Mouse (Mus musculus) lung, postnatal 4 days (tissue): ENCODE data around the gene Zfp541.

Source experiments
- DNase-seq, 2 experiments: peaks; one replicate each; pipeline ENCODE4 v3.0.0; 2021

Zfp541 gene

DNA sequence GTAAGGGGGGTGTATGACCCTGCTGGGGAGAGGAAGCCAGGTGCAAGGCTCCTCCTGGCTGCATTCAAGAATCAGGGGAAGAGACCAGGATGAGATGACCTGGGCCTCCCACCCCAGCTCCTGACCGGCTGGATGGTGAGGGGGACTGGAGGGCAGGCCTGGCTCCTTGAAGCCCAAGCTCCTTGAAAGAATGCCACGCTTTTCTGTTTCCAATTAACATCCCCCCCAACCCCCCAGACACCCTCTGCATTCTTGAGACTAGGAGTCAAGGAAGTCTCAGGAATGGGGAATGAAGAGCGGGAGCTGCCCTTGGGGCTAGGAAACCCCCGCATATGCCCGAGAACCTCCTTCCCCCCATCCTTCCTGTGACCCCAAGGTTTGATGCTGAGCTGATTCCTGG, 17.1 kb upstream of the Zfp541 start:
- no peak for DNase-seq

DNA sequence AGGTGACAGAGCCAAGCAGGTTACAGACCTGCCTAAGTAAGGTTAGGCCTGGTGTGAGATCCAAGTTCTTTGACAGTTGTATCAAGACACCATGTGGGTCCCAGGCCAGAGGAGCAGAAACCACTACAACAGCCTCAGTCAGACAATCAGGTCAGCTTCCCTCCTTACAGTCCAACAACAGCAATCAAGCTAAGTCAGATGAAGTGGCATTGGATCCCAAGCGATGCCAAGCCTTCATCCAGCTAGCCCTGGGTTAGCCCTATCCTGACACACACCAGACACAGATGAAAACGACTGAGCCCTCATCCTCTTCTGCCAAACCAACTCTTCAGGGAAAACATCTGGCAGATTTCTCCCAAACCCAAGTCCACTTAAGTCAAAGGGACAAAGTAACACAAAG, 16.1 kb upstream of the Zfp541 start:
- no peak for DNase-seq

DNA sequence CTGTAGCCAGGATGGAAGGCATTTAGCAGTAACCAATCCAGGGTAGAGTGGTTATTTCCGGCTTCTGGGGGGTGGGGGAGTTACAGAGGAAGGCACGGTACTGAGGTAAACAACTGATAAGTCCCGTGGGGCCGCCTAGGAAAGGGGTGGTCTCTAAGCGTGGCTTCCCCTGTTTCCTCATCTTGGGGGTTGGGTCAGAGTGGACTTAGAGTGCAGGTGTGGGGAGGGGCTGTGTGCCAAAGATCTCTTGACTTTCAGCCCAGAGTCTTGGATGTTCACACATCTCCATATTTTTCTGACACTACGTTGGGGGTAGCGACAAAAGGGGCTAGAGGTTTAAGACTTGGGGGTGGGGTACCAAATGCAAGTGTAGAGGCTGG, 15.5 kb upstream of the Zfp541 start:
- peak; percentile 78 to 85 for DNase-seq

DNA sequence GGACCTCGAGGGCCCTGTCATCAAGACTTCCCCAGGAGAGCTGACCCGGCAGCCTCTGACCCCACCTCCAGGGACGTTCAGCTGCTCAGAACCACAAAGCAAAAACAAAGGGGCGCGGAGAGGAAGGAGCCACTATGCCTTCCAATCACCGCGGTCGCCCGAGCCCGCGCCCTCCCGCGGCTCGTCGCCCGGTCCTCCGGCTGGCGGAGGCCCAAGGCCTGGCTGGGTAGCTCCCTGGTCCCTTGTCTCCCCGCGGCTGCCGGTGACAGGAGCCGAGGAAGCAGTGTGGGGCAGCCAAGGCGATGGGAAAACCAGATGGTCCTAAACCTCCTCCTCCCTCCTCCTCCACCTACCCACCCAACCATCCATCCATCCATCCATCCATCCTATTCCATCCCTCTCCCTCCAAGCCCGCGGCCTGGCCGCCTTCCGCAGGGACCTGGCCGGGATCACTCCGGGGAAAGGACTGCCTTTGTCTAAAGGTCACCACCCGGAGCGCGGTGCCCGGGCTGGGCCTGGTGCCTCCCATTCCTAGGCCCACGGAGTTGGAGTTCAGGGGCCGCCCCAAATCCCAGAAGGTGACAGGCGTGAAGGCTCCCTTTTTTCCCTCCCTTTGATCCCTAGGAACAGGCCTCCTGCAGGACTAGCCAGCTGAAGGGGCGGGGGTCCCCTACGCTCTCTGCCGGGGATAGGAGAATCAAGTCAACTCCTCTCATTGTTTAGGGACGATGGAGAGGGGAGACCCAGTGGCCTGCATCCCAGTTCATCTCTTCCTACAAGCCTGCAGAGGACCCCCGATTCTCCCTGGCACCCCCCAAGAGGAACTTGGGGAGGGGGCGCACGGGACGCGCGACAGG, 14.9 kb upstream of the Zfp541 start:
- peak; percentile 83 to 88 for DNase-seq

DNA sequence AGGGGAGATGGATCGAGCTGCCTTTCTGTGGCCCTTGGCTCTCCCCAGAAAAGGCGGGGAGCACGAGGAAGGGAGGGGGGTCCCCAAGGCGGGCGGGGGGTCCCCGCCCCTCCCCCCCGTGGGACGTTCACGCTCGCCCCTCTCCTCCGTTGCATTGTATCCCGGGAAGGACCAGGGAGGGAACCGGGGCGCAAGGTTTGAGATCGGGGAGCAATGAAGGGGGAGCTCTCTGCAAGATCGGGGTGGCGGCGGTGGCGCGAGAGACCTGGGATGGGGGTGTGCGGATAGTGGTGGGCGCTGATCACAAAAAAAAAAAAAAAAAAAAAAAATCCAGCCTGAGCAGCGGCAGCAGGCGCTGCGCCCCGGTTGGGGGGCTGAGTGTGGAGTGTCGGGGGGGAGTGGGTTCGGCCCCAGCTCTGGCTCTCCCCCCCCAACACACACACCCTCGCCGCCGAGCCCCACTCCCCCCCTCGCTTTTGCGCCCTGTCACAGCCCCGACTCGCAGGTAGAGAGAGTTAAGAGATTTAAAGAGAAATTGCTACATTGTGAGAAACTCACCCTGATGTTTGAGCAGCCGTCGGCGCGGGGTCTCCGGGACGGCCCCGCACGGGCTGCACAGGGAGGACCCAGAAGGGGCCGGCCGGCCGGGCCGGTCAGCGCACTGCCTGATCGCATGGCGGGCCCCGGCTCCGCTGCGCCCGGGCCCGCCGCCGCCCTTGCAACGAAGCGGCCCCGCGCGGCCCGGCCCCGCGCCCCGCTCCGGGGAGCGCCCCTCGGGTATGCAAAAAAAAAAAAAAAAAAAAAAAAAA, 14.1 kb upstream of the Zfp541 start, which contains the start of gene Bicra:
TSS of gene Bicra (minus strand) at position 584 of the 809 bp plus-strand sequence.
- DNase-seq = peak; percentile 92 to 94

DNA sequence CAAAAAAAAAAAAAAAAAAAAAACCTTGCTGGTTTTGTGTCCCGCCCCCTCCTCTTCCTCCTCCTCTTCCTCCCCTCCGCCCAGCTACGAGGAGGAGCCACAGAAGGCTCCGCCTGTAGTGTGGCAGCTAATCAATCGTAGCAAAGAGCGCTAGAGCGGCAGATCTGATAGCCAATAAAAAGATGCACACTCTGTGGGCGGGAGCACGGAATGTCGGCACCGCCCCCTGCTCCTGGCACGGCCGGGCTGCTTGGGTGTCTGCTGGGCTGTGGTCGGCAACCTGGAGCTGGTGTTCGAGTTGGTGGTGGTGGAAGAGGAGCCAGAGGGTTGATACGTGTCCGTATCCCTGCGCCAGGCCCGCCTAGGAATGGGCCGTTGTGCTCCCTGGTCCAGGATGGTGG, 13.4 kb upstream of the Zfp541 start:
- DNase-seq = peak; percentile 97 to 98

DNA sequence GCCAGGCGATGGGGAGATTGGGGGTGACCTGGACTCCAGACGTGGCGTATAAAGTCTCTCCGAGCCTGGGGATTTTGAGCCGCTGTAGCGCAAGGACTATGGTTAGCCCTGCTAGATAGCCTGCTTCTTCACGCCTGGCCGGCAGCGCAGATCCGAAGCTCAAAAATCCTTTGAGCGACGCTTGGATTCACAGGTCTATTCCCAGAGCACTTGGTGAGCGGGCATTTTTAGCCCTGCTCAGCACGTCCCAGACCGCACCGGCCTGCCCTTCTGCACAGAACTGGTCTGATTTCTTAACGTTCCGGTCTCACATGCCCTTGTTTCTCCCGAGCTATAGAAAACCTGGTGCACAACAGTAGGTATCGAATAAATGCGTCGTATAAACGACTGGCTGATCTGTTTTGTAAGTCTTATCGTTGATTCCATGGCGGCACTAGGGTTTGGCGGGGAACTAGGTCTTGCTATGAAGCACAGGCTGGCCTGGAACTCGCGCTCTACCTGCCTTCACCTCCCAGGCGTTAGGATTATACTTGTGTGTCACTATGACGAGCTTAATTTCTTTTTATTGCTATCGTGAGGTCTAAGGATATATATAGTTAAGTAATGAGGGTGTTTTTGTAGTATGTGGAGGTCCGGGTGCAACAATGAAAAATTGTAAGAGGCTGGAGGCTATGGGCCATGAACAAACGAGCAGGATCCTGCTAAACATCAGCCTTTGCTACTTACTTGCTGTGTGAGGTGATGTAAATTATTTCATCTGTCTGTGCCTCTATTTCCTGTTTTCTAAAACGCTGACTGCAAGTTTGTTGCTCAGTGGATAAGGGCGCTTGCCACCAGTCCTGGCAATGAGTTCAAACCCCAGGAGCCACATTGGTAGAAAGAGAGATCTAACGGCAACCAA, 12.7 kb upstream of the Zfp541 start:
- DNase-seq = peak in 1 of 2 experiments; percentile 8

DNA sequence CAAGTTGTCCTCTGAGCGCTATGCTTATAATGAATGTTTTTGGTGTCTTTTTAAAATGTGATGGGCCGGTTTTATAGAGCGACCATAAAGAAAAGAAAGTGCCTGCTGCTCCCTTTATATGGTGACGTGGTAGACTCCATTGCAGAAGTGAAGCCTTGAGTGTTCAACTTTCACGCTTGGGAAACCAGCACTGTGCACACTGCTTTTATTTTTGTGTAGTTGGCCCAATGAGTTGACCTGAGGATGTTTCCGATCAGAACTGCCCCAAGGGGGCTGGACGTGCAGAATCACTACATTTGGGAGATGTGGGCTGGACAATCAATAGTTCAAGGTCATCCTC, 12.1 kb upstream of the Zfp541 start:
- DNase-seq = peak in 1 of 2 experiments; percentile 11

DNA sequence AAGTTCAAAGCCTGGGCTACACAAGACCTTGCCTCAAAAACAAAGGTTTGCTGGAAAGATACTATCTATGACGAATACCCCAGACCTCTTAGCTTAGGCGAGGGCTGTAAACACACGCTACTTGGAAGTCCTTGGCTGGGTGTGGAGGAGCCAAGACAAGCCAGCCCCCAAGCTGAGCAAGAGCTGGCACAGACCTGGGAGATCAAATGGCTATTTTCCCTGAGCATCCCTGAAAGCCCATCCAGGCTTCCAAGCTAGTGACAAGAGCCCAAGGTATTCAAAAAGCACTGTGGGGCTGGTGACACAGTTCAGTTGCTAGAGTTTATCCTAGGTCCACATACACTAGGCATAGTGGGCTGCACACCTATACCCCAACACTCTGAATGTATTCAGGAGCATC, 11.0 kb upstream of the Zfp541 start:
- DNase-seq = no peak

DNA sequence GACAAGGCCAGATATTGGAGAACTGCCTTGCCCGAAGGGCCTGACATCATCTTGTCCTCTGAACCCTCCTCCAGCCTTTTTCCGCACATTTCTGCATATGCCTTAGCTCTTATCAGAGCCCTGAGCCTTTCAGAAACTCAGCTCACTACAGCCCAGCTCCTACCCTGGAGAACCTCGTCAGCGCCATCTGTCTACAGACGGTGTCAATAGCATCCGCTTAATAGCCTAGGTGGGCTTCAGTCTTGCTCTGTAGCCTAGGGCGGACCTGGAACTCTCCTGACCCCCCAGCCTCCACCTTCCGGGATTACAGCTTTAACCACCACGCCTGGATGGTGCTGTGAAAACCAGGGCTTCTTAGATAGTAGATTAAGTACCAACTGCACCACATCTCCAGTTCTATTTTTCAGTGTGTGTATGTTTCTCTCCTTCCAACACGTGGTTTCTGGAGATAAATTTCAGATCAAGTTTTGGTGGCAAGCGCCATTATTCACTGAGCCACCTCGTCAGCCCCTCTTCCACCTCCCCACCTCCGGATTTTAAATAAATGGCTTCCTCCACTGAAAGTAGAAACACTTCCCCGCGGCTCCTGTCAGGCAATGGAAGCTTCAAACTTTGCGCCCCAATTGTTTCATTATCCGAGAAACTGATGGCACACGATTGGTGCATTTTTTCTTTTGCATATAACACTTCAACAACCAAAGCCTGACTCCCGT, 9.6 kb upstream of the Zfp541 start:
- DNase-seq = peak; percentile 81 to 90

DNA sequence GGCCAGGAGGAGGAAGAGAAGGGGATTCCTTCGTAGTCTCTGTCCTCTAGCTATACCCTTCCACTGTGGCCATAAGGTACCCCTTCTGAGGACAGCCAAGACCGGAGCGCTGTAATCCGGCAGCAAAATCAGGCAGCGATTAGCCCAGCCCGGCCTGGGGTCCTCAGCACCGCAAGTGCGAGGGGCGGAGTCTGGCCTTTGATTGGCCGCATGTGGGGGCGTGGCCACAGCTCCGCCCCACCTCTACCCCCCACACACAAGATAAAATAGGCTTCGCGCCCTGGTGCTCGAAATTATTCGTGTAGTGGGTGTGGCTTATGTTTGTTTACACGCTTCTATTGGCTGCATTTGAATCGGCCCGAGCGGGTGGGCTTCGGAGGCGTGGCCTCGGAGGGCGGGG, 8.9 kb upstream of the Zfp541 start:
- peak; percentile 97 to 98 for DNase-seq

DNA sequence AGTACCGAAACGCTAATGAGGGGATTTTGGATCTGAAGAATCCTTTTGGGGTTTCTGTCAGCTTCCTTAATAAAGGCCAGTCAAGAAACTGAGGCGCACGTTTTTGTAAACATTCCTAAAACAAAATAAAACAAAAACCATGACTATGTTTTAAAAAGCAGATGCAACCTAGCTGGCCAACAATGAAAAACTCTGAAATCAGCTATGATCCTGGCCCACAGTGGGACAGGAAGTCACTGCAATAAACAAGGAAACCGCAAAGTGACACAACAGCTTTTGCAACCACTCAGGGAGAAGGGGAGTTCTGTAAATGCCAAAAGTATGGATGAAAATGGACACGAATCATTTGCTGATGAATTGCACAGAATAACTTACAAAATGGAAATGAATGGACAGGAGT, 8.5 kb upstream of the Zfp541 start:
- peak in 1 of 2 experiments; percentile 42 for DNase-seq

DNA sequence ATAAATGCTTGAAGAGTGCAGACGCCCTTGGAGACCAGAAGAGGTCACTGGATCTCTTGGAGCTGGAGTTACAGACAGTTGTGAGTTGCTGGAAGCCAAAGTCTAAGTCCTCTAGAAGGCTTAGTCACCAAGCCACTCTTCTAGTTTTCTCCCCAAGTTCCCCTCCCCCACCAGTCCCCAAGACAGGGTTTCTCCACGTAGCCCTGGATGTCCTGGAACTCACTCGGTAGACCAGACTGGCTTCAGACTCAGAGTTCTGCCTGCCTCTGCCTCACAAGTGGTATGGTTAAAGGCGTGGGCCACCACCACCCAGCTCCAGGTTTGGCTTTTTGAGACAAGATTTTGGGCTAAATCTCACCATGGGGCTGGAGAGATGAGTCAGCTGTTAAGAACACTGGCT, 6.6 kb upstream of the Zfp541 start:
- no peak for DNase-seq

DNA sequence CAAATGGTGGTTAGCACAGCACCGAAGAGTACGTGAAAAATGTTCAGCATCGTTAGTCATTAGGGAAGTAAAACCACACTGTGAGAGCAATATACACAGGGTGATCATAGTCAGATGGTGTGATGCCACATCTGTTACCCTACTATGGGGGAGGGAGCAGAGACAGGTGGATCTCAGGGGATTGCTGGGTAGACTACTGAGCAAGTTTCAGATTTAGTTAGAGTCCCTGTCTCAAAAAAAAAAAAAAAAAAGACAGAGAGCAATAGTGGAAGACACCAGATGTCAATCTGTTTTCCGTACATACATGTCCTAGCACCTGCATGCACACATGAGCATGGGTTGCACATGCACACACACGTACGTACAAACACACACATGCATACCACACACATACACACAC, 5.9 kb upstream of the Zfp541 start:
- no peak for DNase-seq

DNA sequence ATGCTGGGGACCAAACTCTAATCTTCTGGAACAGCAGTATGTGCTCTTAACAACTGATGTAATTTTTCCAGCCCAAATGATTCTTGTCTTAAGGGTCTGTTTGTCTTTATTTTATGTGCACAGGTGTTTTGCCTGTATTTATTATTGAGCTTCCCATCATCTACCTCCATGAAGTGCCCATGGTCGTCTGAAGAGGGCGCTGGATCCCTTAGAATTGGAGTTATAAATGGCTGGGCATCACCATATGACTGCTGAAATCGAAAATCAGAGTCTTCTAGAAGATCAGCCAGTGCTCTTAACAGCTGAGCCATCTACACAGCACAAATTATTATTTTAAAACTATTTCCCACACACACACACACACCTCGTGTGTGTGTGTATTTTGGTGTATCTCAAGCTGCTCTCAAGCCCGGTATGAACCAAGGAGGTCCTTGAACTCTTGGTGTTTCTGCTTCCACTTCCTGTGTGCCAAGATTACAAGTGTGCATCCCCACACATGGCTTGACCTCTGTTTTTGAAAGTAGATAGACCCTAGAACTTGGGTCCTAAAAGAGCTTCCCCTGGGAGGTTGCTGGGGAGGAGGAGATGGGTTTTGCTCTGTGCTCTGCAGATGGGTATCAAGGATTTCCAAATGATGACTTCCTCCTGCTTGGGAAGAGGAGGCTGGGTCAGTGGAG, 5.0 kb upstream of the Zfp541 start:
- DNase-seq = peak in 1 of 2 experiments; percentile 46

DNA sequence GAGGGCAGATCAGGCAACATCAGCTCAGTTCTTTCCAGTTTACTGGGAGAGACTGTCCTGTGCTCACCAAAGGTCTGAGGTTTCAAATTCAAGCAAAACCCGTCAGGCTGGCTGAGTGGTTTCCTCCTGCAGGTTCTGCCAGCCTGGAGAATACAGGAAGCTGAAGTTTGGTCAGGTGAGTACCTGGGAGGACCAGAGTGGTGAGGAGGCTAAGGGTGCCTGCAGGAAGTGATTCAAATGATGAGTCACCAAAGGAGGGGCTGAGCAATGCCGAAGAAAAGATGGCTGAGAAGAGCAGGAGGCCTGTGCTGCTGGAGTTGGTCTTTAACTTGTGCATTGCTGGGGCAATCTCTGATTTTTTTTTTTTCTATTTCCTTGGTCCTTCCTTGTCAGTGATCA, 4.5 kb upstream of the Zfp541 start:
- peak; percentile 23 to 39 for DNase-seq

DNA sequence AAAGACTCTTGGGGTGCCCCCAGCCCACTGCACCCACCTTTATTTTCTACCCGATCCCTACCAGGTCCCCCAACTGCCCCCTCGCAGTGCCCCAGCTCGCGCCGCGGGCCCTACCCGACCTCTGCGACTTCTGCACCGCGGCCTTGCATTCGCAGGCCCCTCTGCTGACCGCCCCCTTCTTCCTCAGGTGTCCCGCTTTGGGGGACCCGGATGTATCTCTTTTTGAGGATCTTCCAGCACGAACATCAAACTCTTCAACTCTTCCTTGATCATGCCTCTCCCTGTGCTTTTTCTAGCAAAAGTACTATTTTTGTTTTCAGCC, 446 bp downstream of the Zfp541 start:
- no peak for DNase-seq

DNA sequence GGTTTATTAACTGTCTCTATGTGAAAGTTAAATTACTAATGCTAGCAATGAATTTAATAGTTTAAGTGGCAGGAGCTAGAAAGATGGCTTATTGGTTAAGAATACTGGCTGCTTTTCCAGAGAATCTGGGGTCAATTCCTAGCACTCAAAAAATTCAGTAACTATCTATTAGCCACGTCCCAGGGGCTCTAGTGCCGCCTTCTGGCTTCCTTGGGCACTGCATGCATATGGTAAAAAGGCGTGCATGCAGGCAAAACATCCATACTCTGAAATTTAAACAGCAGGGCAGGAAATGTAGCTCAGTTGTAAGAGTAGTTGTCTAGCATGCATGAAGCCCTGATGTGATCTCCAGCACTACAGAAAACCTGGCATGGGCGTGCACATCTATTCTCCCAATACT, 1.9 kb downstream of the Zfp541 start:
- DNase-seq = no peak

DNA sequence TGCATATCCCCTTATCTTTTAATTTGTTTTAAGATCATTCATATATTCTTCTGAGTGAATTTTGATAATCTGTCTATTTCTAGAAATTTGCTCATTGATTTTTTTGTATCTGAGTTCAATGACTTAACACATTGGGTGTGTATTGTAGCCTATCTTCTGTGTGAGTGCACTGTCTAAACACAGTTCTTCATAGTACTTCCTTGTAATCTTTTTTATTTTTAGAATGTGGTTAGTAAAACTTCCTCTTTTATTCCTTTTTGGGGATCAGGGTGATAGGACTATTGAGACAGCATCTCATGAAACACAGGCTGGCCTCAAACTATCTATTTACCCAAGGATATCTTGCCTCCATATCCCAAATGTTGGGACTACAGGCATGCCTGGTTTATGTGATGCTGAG, 9.2 kb downstream of the Zfp541 start:
- DNase-seq = no peak

DNA sequence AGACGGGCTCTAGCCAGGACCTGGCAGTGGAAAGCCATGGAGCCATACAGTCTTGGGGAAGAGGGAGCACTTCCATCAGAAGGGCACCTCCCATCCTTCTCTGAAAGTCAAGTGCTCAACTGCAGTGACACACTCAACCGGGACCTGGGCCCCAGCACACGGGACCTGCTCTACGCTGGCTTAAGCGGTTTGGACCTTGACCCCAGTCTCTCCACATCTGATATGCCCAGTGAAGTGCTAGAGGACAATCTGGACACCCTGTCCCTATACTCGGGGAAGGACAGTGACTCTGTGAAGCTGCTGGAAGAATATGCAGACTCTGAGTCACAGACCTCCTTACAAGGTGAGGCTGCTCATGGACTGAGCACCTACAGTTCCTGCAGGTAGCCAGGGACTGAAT, 10.3 kb downstream of the Zfp541 start:
- DNase-seq = no peak

DNA sequence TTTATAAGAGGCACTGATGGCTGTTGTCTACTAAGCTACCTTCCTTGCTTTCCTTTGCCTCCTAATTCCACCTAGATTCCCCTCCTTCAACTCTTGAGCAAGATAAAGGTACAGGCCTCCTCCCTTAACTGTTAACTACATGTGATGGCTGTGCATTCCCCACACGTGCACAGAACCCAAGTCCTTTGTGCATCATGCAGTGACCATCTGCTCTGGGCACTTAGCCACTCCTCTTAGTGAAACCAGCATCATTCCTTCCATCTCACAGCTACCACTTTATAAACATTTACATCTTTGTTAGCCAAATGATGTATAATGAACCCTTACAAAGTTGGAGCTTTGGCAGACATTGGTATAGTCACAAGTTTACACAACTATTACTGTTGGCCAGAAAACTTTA, 18.3 kb downstream of the Zfp541 start:
- no peak for DNase-seq

DNA sequence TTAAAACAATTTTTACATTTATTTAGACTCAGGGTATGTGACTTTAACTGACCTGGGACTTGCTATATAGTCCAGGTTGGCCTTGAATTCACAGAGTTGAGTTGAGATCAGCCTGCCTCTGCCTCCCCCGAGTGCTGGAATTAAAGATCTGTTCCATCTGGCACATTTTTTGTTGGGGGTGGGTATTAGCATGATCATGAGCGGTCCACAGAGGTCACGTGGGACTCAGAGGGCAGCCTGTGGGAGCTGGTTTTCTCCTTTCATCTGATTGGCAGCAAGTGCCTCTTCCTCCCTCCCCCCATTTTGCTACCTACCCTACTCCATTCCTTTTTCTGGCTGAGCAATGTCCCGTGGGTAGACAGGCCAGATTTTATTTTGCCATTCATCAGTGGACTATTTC, 19.0 kb downstream of the Zfp541 start:
- no peak for DNase-seq
